Mouse (Mus musculus): ENCODE measurements around the gene Reg4.

Reg4 gene

DNA sequence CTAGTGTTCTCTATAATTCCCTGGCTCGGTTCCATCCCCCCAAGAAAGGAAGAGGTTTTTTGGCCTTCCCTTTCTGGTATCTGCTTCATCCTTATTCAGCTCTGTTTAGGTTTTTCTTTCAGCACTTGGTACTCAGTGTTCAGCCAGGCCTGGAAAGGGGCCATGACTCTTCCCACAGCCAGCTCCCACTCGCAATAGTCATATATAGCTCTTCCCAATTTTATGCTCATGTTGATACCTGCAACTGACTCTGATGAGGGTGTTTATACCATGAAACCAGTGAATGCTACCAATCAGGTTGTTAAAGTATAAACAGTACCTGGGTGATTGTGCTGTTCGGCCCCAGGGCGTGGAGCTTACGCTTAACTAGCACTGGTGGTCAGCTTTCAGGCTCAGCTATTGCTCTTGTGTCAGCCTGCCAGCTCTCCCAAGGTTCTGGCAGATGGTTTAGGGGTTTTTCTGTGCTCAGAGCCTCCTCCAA, 37.4 kb downstream of the Reg4 start:
- no peaks in the 10 kb centered on the region for H3K4me1 ChIP-seq (replicated peaks; ENCODE audit: low read depth, low read length)
- TF ChIP-seq CTCF (conservative IDR thresholded peaks at IDR 0.05; ENCODE audit: low read length) (no peak), POU5F1 (IDR thresholded peaks at IDR 0.05; ENCODE audit: borderline replicate concordance, low read length) (no peak), NANOG (IDR thresholded peaks at IDR 0.05; ENCODE audit: borderline replicate concordance, low read length) (no peak)
- H3K36me3 ChIP-seq (ENCODE audit: insufficient read depth, low read length) = no peaks in the 10 kb centered on the region
- H3K4me3 ChIP-seq (replicated peaks; ENCODE audit: low read length) = no peak overlapping the region
- H3K9me3 ChIP-seq (ENCODE audit: low read length) = no peaks in the 10 kb centered on the region
- H3K27me3 ChIP-seq (ENCODE audit: insufficient read depth, low read length) = no peaks in the 10 kb centered on the region

DNA sequence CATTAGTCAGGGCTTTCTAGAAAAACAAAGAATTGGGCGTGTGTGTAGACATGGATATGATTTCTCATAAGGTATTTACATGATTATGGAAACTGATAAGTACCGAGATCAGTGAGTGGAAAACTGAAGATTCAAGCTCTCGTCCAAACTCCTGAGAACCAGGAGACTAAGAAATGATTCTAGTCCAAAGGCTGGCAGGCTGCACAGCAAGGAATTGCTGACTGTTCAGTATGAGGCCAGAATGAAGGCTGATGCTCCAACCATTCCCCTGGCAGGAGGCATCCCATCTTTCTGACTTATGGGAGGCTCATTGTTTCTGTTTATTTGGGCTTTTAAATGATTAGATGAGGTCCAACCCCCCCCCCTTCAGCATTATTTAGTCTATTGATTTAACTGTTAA, 38.6 kb downstream of the Reg4 start:
- Histone ChIP-seq H3K27me3 (ENCODE audit: insufficient read depth, low read length) (no peaks in the 10 kb centered on the region), H3K4me1 (replicated peaks; ENCODE audit: low read depth, low read length) (no peaks in the 10 kb centered on the region), H3K9me3 (ENCODE audit: low read length) (no peaks in the 10 kb centered on the region), H3K36me3 (ENCODE audit: insufficient read depth, low read length) (no peaks in the 10 kb centered on the region), H3K4me3 (replicated peaks; ENCODE audit: low read length) (no peak overlapping the region)
- TF ChIP-seq CTCF (conservative IDR thresholded peaks at IDR 0.05; ENCODE audit: low read length) = no peak
- TF ChIP-seq POU5F1 (IDR thresholded peaks at IDR 0.05; ENCODE audit: borderline replicate concordance, low read length) = no peak
- no peak for TF ChIP-seq NANOG (IDR thresholded peaks at IDR 0.05; ENCODE audit: borderline replicate concordance, low read length)

DNA sequence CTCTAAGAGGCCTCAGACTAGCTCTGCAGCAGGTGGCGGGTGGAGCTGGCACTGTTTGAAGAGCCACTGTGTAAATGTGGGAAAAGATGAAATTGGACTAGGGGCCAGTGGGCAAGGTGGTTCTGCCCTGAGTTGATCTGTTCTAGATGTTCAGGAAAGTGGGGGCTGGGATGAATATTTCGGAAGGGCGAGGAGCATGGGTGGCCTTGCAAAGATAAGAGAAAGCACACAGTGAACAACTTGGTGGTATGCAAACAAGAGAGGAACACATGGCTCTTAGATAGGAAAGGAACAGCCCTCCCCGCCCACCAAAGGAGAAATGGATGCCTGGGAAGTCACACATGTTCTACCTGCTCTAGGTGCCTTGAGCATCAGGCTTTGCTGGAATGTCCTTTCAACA, 39.5 kb downstream of the Reg4 start:
- no peaks in the 10 kb centered on the region for H3K4me1 ChIP-seq (replicated peaks; ENCODE audit: low read depth, low read length)
- TF ChIP-seq CTCF (conservative IDR thresholded peaks at IDR 0.05; ENCODE audit: low read length) (no peak), NANOG (IDR thresholded peaks at IDR 0.05; ENCODE audit: borderline replicate concordance, low read length) (no peak)
- no peaks in the 10 kb centered on the region for H3K36me3 ChIP-seq (ENCODE audit: insufficient read depth, low read length)
- no peaks in the 10 kb centered on the region for H3K9me3 ChIP-seq (ENCODE audit: low read length)
- no peak overlapping the region for H3K4me3 ChIP-seq (replicated peaks; ENCODE audit: low read length)
- no peaks in the 10 kb centered on the region for H3K27me3 ChIP-seq (ENCODE audit: insufficient read depth, low read length)

DNA sequence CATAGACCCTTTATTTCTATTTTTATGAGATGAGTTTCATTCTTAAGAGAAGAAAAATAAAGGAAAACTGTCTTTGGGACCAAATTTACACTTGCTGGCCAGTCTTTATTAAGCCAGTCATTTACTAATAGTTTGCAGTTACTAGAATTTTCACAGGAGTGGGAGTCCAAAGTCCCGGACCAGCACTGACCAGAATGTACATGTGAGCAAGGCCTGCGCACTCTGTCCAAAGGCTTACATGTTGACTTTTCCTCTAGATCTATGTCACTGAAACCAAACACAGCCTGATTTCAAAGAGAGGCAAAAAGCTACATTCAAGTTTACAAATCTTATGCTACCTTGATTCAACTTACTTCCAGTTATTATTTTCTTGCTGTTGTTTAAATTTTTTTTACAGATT, 40.2 kb downstream of the Reg4 start:
- H3K9me3 ChIP-seq (ENCODE audit: low read length) = no peaks in the 10 kb centered on the region
- H3K27me3 ChIP-seq (ENCODE audit: insufficient read depth, low read length) = no peaks in the 10 kb centered on the region
- no peak overlapping the region for H3K4me3 ChIP-seq (replicated peaks; ENCODE audit: low read length)
- TF ChIP-seq POU5F1 (IDR thresholded peaks at IDR 0.05; ENCODE audit: borderline replicate concordance, low read length) (no peak), CTCF (conservative IDR thresholded peaks at IDR 0.05; ENCODE audit: low read length) (no peak), NANOG (IDR thresholded peaks at IDR 0.05; ENCODE audit: borderline replicate concordance, low read length) (no peak)
- no peaks in the 10 kb centered on the region for H3K36me3 ChIP-seq (ENCODE audit: insufficient read depth, low read length)
- no peaks in the 10 kb centered on the region for H3K4me1 ChIP-seq (replicated peaks; ENCODE audit: low read depth, low read length)

DNA sequence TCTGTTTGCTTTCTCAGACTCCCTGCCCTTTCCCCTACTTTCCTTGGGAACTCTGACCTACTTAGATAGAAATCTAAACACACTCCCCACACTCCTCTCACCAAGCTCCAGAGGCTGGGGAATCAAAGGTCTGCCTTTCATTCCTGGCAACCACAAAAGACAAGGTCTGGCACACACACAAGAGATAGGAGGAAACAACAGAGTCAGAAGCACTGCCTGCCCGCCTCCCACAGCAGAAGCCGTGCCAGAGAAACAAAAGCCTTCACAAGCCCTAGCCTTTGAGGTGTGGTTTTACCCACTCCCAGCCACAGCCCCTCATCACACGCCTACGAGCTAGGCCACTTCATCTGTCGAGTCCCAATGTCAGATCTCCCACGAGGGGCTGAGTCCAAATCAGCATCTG, 45.3 kb downstream of the Reg4 start:
- no peaks in the 10 kb centered on the region for H3K36me3 ChIP-seq (ENCODE audit: insufficient read depth, low read length)
- TF ChIP-seq NANOG (IDR thresholded peaks at IDR 0.05; ENCODE audit: borderline replicate concordance, low read length) = no peak
- TF ChIP-seq POU5F1 (IDR thresholded peaks at IDR 0.05; ENCODE audit: borderline replicate concordance, low read length) = no peak
- TF ChIP-seq CTCF (conservative IDR thresholded peaks at IDR 0.05; ENCODE audit: low read length) = no peak

DNA sequence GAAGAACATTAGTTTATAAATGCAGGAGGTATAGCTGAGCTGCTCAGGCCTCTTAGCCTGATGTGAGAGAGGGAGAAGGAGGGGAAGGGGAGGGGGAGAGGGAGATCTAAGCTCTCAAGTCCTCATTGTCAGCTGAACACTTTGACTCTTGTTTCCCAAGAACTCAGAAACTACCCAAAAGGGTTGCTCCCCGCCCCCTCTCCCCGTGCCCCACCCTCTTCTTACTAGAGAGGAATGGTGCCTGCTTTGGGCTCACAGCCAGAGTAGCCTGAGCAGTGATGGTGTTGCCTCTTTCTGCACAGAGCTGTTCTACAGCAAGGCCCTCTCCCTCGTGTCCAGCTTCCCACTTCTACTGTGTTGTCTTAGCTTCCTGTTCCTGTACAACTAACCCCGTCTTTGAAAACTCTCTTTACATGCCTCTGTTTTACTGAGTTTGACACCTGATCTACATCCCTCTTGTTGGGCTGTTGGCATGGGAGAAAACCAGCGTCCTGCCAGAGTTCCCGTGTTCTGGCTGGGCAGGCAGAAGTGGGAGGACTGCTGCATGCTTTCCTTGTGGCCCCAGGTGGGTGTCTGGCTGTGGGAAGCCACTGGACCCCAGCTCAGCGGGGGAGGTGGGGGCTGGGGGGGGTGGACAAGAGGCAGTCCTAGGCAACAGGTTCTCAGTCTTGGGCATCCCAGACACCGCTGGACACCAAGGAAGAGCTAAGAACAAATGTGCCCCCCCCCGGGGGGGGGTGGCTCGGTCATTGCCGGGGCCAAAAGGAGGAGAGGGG, 51.9 kb downstream of the Reg4 start:
- TF ChIP-seq CTCF (conservative IDR thresholded peaks at IDR 0.05; ENCODE audit: low read length) (no peak), NANOG (IDR thresholded peaks at IDR 0.05; ENCODE audit: borderline replicate concordance, low read length) (no peak), POU5F1 (IDR thresholded peaks at IDR 0.05; ENCODE audit: borderline replicate concordance, low read length) (no peak)
- Histone ChIP-seq H3K36me3 (ENCODE audit: insufficient read depth, low read length) (no peaks in the 10 kb centered on the region), H3K27me3 (ENCODE audit: insufficient read depth, low read length) (no peaks in the 10 kb centered on the region), H3K4me1 (replicated peaks; ENCODE audit: low read depth, low read length) (peaks cover 24% of the 10 kb centered on the region), H3K4me3 (replicated peaks; ENCODE audit: low read length) (no peak overlapping the region), H3K9me3 (ENCODE audit: low read length) (no peaks in the 10 kb centered on the region)

More for the DNA sequence above, 45.3 kb downstream of the Reg4 start:
- Histone ChIP-seq H3K4me1 (replicated peaks; ENCODE audit: low read depth, low read length) (no peaks in the 10 kb centered on the region), H3K27me3 (ENCODE audit: insufficient read depth, low read length) (no peaks in the 10 kb centered on the region), H3K9me3 (ENCODE audit: low read length) (no peaks in the 10 kb centered on the region), H3K4me3 (replicated peaks; ENCODE audit: low read length) (no peak overlapping the region)

DNA sequence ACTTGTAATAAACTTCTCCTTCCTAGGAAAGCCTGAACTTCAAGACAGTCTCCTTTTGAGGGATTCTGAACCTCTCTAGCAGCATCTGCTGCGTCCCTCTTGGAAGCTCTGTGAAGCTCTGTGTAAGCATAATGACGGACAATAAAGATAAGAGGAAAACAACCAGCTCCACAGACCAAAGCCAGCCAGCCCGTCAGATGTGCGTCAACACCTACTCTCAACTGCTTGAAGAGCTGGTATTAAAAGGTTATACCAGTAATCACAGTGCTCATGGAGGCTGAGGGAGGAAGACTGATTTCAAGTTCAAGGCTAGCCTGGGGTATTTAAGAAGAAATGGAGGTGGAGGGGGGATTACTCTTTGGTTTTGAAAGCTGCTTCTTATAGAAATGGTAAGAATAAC, 57.7 kb downstream of the Reg4 start:
- Histone ChIP-seq H3K27me3 (ENCODE audit: insufficient read depth, low read length) (no peaks in the 10 kb centered on the region; the same call in 1 of the 2 replicates), H3K4me1 (replicated peaks; ENCODE audit: low read depth, low read length) (peaks cover 17% of the 10 kb centered on the region), H3K9me3 (ENCODE audit: low read length) (no peaks in the 10 kb centered on the region), H3K4me3 (replicated peaks; ENCODE audit: low read length) (no peak overlapping the region), H3K36me3 (ENCODE audit: insufficient read depth, low read length) (no peaks in the 10 kb centered on the region)
- TF ChIP-seq NANOG (IDR thresholded peaks at IDR 0.05; ENCODE audit: borderline replicate concordance, low read length) = no peak
- no peak for TF ChIP-seq POU5F1 (IDR thresholded peaks at IDR 0.05; ENCODE audit: borderline replicate concordance, low read length)
- TF ChIP-seq CTCF (conservative IDR thresholded peaks at IDR 0.05; ENCODE audit: low read length) = no peak

DNA sequence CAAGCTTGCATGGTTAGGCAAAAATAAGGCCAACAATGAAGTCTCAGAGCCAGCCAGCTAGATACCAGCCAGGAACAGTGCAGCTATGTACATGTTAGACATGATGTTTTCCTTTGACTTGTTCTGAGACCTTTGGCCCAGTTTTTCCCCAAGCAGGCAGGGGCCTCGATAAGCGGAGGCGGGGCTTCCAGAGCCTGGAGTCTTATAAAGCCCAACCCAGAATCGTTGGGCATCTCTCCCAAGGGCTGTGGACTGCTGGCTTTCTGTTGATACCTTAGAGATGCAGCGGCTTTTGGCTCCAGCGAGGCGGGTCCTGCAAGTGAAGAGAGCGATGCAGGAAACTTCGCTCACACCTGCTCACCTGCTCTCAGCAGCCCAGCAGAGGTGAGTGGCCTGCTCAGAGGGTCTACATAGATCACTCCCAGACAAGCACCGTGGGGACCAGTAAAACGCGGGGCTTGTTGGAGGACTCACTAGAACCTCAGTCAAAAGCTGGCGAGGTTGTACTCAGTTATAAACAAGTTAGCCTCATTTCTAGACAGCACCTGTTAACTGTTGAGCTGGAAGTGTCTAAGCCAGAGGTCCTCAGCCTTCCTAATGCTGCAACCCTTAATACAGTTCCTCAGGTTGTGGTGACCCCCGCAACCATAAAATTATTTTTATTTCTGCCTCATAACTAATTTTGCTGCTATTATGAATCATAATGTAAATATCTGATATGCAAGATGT, 58.4 kb downstream of the Reg4 start, which contains the start of gene Hmgcs2:
TSS of gene Hmgcs2 (plus strand) at position 232 of the 729 bp plus-strand sequence.
- no peak for TF ChIP-seq NANOG (IDR thresholded peaks at IDR 0.05; ENCODE audit: borderline replicate concordance, low read length)
- TF ChIP-seq POU5F1 (IDR thresholded peaks at IDR 0.05; ENCODE audit: borderline replicate concordance, low read length) = no peak
- Histone ChIP-seq H3K27me3 (ENCODE audit: insufficient read depth, low read length) (peaks cover 3% of the 10 kb centered on the region; the same call in 1 of the 2 replicates), H3K4me1 (replicated peaks; ENCODE audit: low read depth, low read length) (peaks cover 15% of the 10 kb centered on the region), H3K36me3 (ENCODE audit: insufficient read depth, low read length) (no peaks in the 10 kb centered on the region), H3K4me3 (replicated peaks; ENCODE audit: low read length) (0 out of 2 replicates have a peak within 1 kb of the TSS, but pooled peaks have one; percentile 13), H3K9me3 (ENCODE audit: low read length) (no peaks in the 10 kb centered on the region)
